Mouse (Mus musculus): ENCODE data around the gene Hnrnpab.
"Not testable (repeated sequence)": the region's sequence is repeated elsewhere in the genome, so short reads cannot be mapped to it uniquely, and the experiment has no call there.

Gene Hnrnpab

GRCm38 (mm10) chr11:51633721-51634120, 27.1 kb upstream of the Hnrnpab start:
- DNase-seq (ENCODE audit: low spot score): no peak

- DNase-seq (ENCODE audit: low spot score): not testable (repeated sequence)
These were observed 26.6 kb upstream of the Hnrnpab start for GRCm38 (mm10) chr11:51633200-51633599.

GRCm38 (mm10) chr11:51632130-51632753, 25.6 kb upstream of the Hnrnpab start:
- DNase-seq (ENCODE audit: low spot score): no peak

DNA sequence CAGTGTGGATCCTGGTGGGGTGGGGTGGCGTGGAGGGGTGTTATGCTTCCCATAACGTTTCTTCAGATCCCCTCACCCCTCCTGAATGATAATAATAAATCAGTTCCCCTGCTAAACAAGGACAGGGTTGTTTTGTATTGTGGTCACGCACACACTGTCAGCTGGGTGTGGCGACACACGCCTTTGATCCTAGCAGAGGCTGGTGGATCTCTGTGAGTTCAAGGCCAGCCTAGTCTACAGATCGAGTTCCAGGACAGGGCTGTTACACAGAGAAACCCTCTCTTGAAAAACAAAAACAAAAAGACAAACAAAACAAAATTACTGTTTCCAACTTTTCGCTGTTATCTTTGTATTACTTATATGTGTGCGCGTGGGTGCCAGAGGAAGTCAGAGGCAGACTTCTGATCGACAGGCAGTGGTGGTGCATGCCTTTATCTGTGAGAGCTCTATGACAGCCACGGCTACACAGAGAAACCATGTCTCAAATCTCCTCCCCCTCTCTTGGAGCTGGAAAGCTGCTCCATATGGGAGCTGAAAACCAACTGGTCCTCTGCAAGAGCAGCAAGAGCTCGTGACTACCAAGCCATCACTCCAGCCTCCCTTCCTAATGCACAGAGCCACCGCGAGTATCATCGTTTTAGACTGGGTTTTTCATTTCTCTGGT, 23.1 kb upstream of the Hnrnpab start:
- DNase-seq (ENCODE audit: low spot score): no peak

GRCm38 (mm10) chr11:51627907-51628306, 21.3 kb upstream of the Hnrnpab start:
- DNase-seq (ENCODE audit: low spot score): no peak

DNA sequence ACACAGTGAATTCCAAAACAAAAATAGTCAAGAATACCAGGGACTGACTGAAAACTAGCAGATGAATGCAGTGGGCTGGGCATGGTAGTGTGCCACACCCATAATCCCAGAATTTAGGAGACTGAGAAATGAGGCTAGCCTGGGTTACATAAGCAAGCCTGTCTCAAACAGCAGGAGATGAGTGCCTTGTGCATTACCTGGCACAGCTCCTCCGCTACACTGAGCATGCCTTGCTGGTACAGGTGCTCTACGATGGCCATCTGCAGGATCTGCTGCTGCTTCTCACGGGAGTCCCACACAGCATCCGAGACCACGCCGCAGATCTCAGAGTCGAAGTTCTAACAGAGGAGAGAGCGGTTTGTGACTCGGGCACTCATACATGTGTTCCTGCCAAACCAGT, 20.8 kb upstream of the Hnrnpab start:
- no peak for DNase-seq (ENCODE audit: low spot score)

DNA sequence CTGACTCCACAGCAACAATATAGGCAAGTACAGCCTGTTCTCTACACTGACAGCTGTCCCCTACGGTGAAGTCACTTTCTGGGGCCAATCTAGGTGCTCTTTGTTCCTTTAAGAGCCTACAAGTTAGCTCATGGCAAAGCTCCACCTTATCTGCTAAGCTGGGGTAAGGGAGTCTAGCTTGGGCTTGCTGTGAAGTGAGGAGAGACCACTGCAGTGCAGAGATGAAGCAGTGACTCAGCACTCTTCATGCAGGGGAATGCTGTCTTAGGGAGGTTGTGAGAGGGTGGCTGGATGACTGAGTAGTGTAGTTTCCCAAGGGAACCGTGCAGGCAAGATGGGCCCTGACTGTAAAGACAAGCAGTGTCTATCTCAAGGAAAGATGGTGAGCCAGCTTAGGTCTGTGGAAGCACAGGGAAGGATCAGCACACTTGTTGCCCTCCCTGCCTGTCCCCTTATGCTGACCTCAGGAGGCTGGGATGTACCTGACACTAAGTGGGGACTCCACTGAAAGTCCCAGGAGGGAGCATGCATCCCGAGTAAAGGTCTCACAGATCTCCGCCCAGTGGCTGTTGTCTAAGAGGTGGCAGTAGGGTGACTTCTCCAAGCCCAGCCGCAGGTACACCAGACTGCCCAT, 18.7 kb upstream of the Hnrnpab start:
- no peak for DNase-seq (ENCODE audit: low spot score)

DNA sequence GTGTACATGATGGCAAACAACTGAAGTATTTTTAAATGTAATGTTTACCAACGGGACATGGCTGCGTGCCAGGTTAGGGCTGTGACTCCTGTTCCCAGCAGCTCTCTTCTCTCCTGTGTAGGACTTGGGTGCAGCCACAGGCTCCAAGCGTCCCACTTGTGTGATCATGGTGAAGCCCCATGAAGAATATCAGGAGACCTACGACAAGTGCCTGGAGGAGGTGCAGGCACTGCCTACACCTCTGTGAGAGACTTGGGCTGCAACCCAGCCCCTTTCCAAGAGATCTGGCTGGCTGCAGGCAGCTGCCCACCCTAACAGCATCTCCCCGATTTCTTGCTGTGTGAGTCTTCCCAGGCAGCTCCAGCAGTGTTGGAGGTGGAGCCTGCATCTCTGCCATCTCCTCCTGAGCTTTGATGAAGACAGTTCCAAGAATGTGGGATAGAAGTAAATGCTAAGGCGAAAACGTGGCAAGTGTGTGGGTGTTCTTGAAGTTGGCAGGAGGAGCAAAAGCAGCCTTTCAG, 16.4 kb upstream of the Hnrnpab start:
- DNase-seq (ENCODE audit: low spot score): no peak

GRCm38 (mm10) chr11:51621776-51622175, 15.1 kb upstream of the Hnrnpab start:
- no peak for DNase-seq (ENCODE audit: low spot score)

DNA sequence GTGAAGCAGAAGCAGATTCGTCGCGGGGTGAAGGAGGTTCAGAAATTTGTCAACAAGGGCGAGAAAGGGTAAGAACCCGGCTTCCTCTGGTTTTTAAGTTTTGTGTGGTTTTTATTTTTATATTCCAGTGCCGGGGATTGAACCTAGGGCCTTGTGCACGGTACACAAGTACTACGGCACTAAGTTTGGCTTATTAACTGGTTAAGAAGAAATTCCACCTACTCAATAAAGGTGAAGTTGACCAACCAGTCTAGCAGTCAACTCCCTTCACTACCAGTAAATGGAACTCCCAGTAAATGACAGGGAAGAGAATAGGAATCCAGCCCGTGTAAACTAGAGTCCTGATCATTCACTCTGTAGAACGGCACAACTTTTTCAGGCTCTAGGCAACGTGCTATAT, 13.4 kb upstream of the Hnrnpab start:
- no peak for DNase-seq (ENCODE audit: low spot score)

- DNase-seq (ENCODE audit: low spot score): peak; percentile 93
These were observed 12.9 kb upstream of the Hnrnpab start, which contains the start of gene Nhp2 for GRCm38 (mm10) chr11:51619409-51620060. Gene Nhp2, plus strand, starts transcription at chr11:51619735.

DNA sequence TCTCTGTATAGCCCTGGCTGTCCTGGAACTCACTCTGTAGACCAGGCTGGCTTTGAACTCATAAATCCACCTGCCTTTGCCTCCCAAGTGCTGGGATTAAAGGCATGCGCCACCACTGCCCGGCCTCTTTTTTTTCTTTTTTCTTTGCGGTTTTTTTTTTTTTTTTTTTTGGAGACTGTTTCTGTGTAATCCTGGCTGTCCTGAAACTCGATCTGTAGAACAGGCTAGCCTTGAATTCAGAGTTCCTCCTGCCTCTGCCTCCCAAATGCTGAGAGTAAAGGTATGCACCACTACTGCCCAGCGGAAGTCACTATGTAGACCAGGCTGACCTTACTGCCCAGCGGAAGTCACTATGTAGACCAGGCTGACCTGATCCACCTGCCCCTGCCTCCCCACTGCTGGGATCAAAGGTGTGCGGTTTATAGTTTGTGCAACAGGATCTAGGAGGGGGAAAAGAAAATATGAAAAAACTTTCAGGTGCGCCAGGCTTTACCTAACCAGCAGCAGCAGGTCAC, 12.3 kb upstream of the Hnrnpab start:
- no peak for DNase-seq (ENCODE audit: low spot score)

DNA sequence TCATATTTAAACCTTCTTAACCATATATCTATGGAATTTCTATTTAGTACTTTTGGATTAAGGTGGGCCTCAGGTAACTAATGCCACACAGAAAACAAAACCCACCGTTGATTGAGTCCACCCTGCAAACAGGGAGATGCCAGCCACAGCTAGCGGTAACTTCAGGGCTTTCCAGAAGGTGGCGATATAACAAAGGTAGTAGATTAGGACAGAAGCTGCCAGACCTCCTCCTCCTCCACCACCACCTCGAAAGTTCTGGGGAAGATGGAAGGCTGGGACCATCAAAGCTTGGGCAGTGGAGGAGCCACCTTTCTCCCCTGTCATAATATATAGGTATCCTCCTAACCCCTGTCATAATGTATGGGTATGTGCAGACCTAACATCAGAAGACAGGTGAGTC, 11.0 kb upstream of the Hnrnpab start:
- peak; percentile 87 for DNase-seq (ENCODE audit: low spot score)

- DNase-seq (ENCODE audit: low spot score): not testable (repeated sequence)
These were observed 9.5 kb upstream of the Hnrnpab start for GRCm38 (mm10) chr11:51616113-51616512.

GRCm38 (mm10) chr11:51615601-51616000, 9.0 kb upstream of the Hnrnpab start:
- peak; percentile 82 for DNase-seq (ENCODE audit: low spot score)

DNA sequence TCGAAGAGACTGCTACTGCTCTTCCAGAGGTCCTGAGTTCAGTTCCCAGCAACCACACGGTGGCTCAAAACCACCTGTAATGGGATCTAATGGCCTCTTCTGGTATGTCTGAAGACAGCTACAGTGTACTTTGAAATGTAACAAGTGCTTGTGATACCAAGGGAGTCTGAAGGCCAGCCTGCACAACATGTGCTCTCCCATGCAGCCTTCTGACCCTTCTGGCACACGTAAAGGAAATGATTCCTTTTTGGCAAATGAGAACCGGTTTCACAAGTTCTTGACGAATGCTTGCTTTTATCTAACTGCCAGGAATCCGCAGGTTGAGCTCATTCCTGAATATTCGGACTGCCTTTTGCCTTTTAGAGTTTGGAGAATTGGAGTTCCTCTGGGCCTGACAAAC, 8.5 kb upstream of the Hnrnpab start:
- no peak for DNase-seq (ENCODE audit: low spot score)

DNA sequence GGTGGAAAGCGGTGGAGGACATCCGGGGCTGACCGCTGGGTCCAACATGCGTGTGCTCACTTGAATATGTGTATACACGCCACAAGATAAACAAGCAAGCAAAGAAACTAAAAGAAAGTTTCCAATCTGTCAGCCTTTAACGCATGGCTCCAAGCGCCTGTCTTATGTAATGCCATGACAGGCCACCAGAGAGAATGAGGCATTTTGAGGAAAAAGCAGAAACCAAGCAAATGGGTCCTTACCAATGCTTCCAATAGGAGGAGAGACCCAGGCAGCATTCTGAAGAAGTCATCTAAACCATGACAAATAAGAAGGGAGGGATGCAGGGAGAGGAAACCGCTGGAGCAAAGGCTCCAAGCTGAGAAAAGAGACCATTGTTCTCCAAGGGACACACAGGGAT, 7.6 kb upstream of the Hnrnpab start:
- no peak for DNase-seq (ENCODE audit: low spot score)

DNA sequence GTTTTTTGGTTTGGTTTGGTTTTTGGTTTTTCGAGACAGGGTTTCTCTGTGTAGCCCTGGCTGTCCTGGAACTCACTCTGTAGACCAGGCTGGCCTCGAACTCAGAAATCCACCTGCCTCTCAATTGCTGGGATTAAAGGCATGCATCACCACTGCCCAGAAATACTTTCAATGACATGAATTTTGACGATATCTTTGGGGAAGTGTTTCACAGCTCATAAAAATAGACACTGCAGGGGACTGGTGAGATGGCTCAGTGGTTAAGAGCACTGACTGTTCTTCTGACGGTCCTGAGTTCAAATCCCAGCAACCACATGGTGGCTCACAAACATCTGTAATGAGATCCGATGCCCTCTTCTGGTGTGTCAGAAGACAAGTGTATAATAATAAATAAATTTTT, 3.3 kb upstream of the Hnrnpab start:
- DNase-seq (ENCODE audit: low spot score): not testable (repeated sequence)

DNA sequence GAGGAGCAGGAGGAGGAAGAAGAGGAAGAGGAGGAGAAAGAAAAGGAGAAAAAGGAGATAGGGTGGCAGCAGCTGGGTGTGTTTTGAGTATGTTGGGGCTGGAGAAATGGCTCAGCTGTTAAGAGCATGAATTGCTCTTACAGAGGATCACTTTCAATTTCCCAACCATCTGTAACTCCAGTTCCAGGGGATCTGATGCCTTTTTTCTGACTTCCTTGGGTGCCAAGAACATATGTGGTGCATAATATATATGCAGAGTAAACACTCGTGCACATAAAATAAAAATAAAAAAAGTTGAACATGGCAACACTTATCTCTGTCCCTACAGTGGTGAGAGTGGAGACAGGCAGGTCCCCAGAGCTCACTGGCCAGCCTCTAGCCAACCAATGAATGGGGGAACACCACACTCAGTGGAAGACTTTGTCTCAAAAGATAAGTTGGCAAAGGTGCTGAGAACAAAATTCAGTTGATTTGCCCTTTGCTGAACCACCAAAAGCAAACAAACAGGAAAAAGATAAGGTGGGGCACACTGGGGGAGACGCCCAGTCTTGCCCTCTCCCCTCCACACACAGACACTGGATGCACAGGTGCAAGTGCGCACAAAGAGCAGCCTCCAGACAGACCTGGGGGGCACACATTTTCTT, 2.7 kb upstream of the Hnrnpab start:
- DNase-seq (ENCODE audit: low spot score): no peak

DNA sequence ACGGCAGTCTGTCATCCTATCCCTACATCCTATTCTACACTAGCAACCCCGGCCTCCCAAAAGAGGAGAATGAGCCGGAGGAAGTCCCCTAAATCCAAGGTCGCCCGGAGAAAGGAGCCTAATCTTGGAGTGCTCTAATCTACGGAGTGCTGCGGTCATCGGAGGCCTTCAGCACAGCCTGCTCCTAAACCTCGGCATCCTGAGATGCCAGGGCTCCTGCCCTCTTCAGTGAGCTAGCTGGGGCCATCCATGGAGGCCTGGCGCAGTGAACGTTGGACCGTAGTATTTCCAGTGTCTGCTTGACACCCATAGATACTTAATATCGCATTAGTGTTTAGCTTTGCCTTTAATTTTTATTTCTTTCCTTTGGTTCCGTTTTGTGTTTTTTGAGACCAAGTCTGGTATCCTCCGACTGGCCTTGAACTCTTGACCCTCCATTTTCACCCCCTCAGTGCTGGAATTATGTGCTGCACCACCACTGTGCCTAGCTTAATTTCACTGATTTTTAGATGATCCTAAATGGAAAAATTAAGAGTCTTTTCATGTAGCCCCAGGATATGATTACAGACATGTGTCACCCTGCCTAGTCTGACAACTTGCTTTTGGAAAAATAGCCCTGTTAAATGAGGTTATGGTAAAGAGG, 570 bp upstream of the Hnrnpab start:
- no peak for DNase-seq (ENCODE audit: low spot score)
